Mouse (Mus musculus): ENCODE measurements around the gene Ncoa4. TPM values are rescaled to one million over a fixed set of nuclear protein-coding genes. Genes with fewer than 3 reads are reported as not detected.
"Not testable (repeated sequence)": the region's sequence is repeated elsewhere in the genome, so short reads cannot be mapped to it uniquely, and the experiment has no call there.

The Ncoa4 gene
- total RNA-seq, 1 experiment, result 89.6 TPM

- Histone ChIP-seq H3K4me1 (ENCODE audit: control insufficient read depth in 2 of 2, insufficient read depth in 2 of 2, low read length in 2 of 2, poor library complexity in 1 of 2) (peaks cover 4 to 6% of the 10 kb centered on the region in 2 experiments; a peak in 2 of 4 replicates), H3K27ac (ENCODE audit: insufficient read depth, low read depth, low read length, poor library complexity, severe bottlenecking) (no peak overlapping the region), H3K4me3 (ENCODE audit: insufficient read depth in 1 of 2, low read depth in 1 of 2, low read length in 2 of 2, poor library complexity in 1 of 2, severe bottlenecking in 1 of 2) (no peak overlapping the region), H3K9me3 (ENCODE audit: control insufficient read depth, insufficient read depth, low read depth, low read length) (no peaks in the 10 kb centered on the region), H3K9ac (ENCODE audit: insufficient read depth, low read depth, low read length, poor library complexity, severe bottlenecking) (no peak overlapping the region), H3K36me3 (ENCODE audit: control insufficient read depth, insufficient read depth, low read length, poor library complexity, severe bottlenecking) (peaks cover 21% of the 10 kb centered on the region)
- TF ChIP-seq ZC3H11A (IDR thresholded peaks at IDR 0.05; ENCODE audit: borderline replicate concordance, low read depth, low read length) (no peak), HCFC1 (IDR thresholded peaks at IDR 0.05; ENCODE audit: borderline replicate concordance, insufficient read depth, low read length) (no peak), ZNF384 (IDR thresholded peaks at IDR 0.05; ENCODE audit: low read depth, low read length) (no peak), CHD2 (IDR thresholded peaks at IDR 0.05; ENCODE audit: low read depth, low read length) (no peak), MAFK (IDR thresholded peaks at IDR 0.05; ENCODE audit: insufficient read depth, low read depth, low read length) (no peak)
- peak; percentile 37 for DNase-seq (ENCODE audit: low read depth, low spot score)
- in situ Hi-C loops (cut with MboI; ENCODE audit: low sequenced_read_pairs in 2 of 2, unreplicated experiment in 2 of 2), result no loop called here
Measured at GRCm38 (mm10) chr14:32192437-32192836, 32.8 kb downstream of the Ncoa4 start.

DNA sequence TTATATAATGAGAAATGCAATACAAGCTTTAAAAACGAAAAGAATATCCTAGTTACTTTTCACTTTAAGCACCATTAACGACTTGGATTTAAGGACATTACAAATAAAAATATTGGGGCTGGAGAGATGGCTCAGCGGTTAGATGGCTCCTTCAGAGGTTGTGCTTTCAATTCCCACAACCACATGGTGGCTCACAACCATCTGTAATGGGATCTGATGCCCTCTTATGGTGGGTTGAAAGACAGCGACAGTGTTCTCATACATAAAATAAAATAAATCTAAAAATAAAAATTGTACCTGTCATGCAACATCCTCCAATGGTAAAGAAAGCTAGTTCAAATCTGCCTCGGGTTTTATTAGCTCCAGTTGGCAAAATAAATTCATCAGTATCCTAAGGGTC is 33.9 kb downstream of the Ncoa4 start:
- H3K9me3 ChIP-seq (ENCODE audit: control insufficient read depth, insufficient read depth, low read depth, low read length); H3K4me1 ChIP-seq (ENCODE audit: control insufficient read depth in 2 of 2, insufficient read depth in 2 of 2, low read length in 2 of 2, poor library complexity in 1 of 2); H3K9ac ChIP-seq (ENCODE audit: insufficient read depth, low read depth, low read length, poor library complexity, severe bottlenecking); in situ Hi-C loops (cut with MboI; ENCODE audit: low sequenced_read_pairs in 2 of 2, unreplicated experiment in 2 of 2); H3K4me3 ChIP-seq (ENCODE audit: insufficient read depth in 1 of 2, low read depth in 1 of 2, low read length in 2 of 2, poor library complexity in 1 of 2, severe bottlenecking in 1 of 2); DNase-seq (ENCODE audit: low read depth, low spot score); H3K27ac ChIP-seq (ENCODE audit: insufficient read depth, low read depth, low read length, poor library complexity, severe bottlenecking): not testable (repeated sequence)
- peaks cover 24% of the 10 kb centered on the region for H3K36me3 ChIP-seq (ENCODE audit: control insufficient read depth, insufficient read depth, low read length, poor library complexity, severe bottlenecking)

GRCm38 (mm10) chr14:32201354-32201753 is 41.7 kb downstream of the Ncoa4 start:
- no peaks in the 10 kb centered on the region for H3K9me3 ChIP-seq (ENCODE audit: control insufficient read depth, insufficient read depth, low read depth, low read length)
- H3K9ac ChIP-seq (ENCODE audit: insufficient read depth, low read depth, low read length, poor library complexity, severe bottlenecking), result peak overlapping the region; percentile 96
- peaks cover 7% of the 10 kb centered on the region in 2 experiments; a peak in 2 of 4 replicates for H3K4me1 ChIP-seq (ENCODE audit: control insufficient read depth in 2 of 2, insufficient read depth in 2 of 2, low read length in 2 of 2, poor library complexity in 1 of 2)
- H3K4me3 ChIP-seq (ENCODE audit: insufficient read depth in 1 of 2, low read depth in 1 of 2, low read length in 2 of 2, poor library complexity in 1 of 2, severe bottlenecking in 1 of 2), result peak overlapping the region; percentile 91 to 93
- peak overlapping the region; percentile 68; the same call in 1 of the 2 replicates for H3K27ac ChIP-seq (ENCODE audit: insufficient read depth, low read depth, low read length, poor library complexity, severe bottlenecking)
- in situ Hi-C loops (cut with MboI; ENCODE audit: low sequenced_read_pairs in 2 of 2, unreplicated experiment in 2 of 2), result no loop called here
- TF ChIP-seq ZC3H11A (IDR thresholded peaks at IDR 0.05; ENCODE audit: borderline replicate concordance, low read depth, low read length) (no peak), HCFC1 (IDR thresholded peaks at IDR 0.05; ENCODE audit: borderline replicate concordance, insufficient read depth, low read length) (peak; percentile 43; the same call in 1 of the 2 replicates)
- no peak for DNase-seq (ENCODE audit: low read depth, low spot score)
- H3K36me3 ChIP-seq (ENCODE audit: control insufficient read depth, insufficient read depth, low read length, poor library complexity, severe bottlenecking), result peaks cover 15% of the 10 kb centered on the region

DNA sequence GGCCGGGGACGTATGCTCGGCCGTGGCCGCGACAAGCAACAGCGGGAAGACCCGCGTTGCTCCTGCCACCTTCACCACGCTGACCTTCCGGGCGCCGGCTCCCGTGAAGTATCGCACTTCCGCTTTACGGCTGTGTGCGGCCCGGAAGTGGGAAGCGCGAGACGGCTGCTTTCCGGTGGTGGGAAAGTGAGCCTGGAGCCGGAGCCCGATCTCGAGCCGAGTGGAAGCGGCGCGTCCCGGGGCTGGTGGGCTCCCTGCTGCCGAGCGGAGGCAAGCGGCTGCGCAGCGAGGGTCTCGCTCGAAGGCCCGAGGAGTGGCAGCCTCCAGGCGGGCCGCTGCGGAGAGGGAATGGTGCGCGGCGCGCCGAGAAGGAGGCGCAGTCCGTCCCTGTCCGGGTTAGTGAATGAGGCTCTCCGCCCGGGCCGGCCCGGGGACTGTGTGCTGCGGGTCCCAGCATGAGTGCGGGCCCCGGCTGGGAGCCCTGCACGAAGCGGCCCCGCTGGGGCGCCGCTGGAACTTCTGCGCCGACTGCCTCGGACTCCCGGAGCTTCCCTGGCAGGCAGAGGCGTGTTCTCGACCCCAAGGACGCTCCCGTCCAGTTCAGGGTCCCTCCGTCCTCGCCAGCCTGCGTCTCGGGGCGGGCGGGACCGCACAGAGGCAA is 42.3 kb downstream of the Ncoa4 start, which contains the start of the genes Timm23 and Parg:
TSS of gene Timm23 (minus strand) at position 108 of the 661 bp plus-strand sequence.
TSS of gene Parg (plus strand) at position 159 of the 661 bp plus-strand sequence.
- in situ Hi-C loops (cut with MboI; ENCODE audit: low sequenced_read_pairs in 2 of 2, unreplicated experiment in 2 of 2), result no loop called here

GRCm38 (mm10) chr14:32226601-32227000 is 66.9 kb downstream of the Ncoa4 start:
- DNase-seq (ENCODE audit: low read depth, low spot score), result no peak
- no peak for TF ChIP-seq MAFK (IDR thresholded peaks at IDR 0.05; ENCODE audit: insufficient read depth, low read depth, low read length)
- H3K27ac ChIP-seq (ENCODE audit: insufficient read depth, low read depth, low read length, poor library complexity, severe bottlenecking), result no peak overlapping the region
- in situ Hi-C loops (cut with MboI; ENCODE audit: low sequenced_read_pairs in 2 of 2, unreplicated experiment in 2 of 2), result no loop called here
- H3K36me3 ChIP-seq (ENCODE audit: control insufficient read depth, insufficient read depth, low read length, poor library complexity, severe bottlenecking), result no peaks in the 10 kb centered on the region
- no peak overlapping the region for H3K4me3 ChIP-seq (ENCODE audit: insufficient read depth in 1 of 2, low read depth in 1 of 2, low read length in 2 of 2, poor library complexity in 1 of 2, severe bottlenecking in 1 of 2)
- no peaks in the 10 kb centered on the region for H3K4me1 ChIP-seq (ENCODE audit: control insufficient read depth in 2 of 2, insufficient read depth in 2 of 2, low read length in 2 of 2, poor library complexity in 1 of 2)
- H3K9me3 ChIP-seq (ENCODE audit: control insufficient read depth, insufficient read depth, low read depth, low read length), result no peaks in the 10 kb centered on the region
- H3K9ac ChIP-seq (ENCODE audit: insufficient read depth, low read depth, low read length, poor library complexity, severe bottlenecking), result no peak overlapping the region

More for the DNA sequence above, 42.3 kb downstream of the Ncoa4 start, which contains the start of the genes Timm23 and Parg:
- Histone ChIP-seq H3K9me3 (ENCODE audit: control insufficient read depth, insufficient read depth, low read depth, low read length) (no peaks in the 10 kb centered on the region), H3K27ac (ENCODE audit: insufficient read depth, low read depth, low read length, poor library complexity, severe bottlenecking) (peak within 1 kb of the TSS; percentile 68), H3K4me1 (ENCODE audit: control insufficient read depth in 2 of 2, insufficient read depth in 2 of 2, low read length in 2 of 2, poor library complexity in 1 of 2) (peaks cover 6% of the 10 kb centered on the region in 2 experiments; a peak in 2 of 4 replicates), H3K36me3 (ENCODE audit: control insufficient read depth, insufficient read depth, low read length, poor library complexity, severe bottlenecking) (peaks cover 14% of the 10 kb centered on the region), H3K4me3 (ENCODE audit: insufficient read depth in 1 of 2, low read depth in 1 of 2, low read length in 2 of 2, poor library complexity in 1 of 2, severe bottlenecking in 1 of 2) (peak within 1 kb of the TSS; percentile 91 to 93), H3K9ac (ENCODE audit: insufficient read depth, low read depth, low read length, poor library complexity, severe bottlenecking) (peak within 1 kb of the TSS; percentile 96)
- peak; percentile 21; the same call in 1 of the 2 replicates for TF ChIP-seq HCFC1 (IDR thresholded peaks at IDR 0.05; ENCODE audit: borderline replicate concordance, insufficient read depth, low read length)
- TF ChIP-seq ZC3H11A (IDR thresholded peaks at IDR 0.05; ENCODE audit: borderline replicate concordance, low read depth, low read length), result no peak
- TF ChIP-seq MAFK (IDR thresholded peaks at IDR 0.05; ENCODE audit: insufficient read depth, low read depth, low read length), result no peak
- peak; percentile 78 for DNase-seq (ENCODE audit: low read depth, low spot score)
